Mouse (Mus musculus): Measurements from ENCODE around the gene Serp2. TPM values are rescaled to one million over a fixed set of nuclear protein-coding genes. Genes with fewer than 3 reads are reported as not detected.

The Serp2 gene
- polyA plus RNA-seq, 1 experiment from 2014 or later, result 142 TPM

- Histone ChIP-seq H3K4me1 (replicated peaks) (peaks cover 13% of the 10 kb centered on the region), H3K27me3 (no peaks in the 10 kb centered on the region), H3K27ac (replicated peaks) (no peak overlapping the region), H3K9me3 (no peaks in the 10 kb centered on the region), H3K9ac (no peak overlapping the region), H3K4me3 (no peak overlapping the region), H3K4me2 (no peak overlapping the region), H3K36me3 (peaks cover 3% of the 10 kb centered on the region; the same call in 1 of the 2 replicates)
- no peak for ATAC-seq (ENCODE audit: low read depth)
- WGBS, result 75% methylated on average over 7 of the region's 7 CpGs
Measured at GRCm38 (mm10) chr14:76515620-76516019, 41.1 kb downstream of the Serp2 start.

GRCm38 (mm10) chr14:76514050-76514585, 42.6 kb downstream of the Serp2 start:
- Histone ChIP-seq H3K9ac (peak overlapping the region; percentile 43), H3K4me1 (replicated peaks) (peaks cover 13% of the 10 kb centered on the region), H3K27ac (replicated peaks) (0 out of 2 replicates have a peak overlapping the region, but pooled peaks have one; percentile 18), H3K9me3 (no peaks in the 10 kb centered on the region), H3K4me3 (no peak overlapping the region), H3K4me2 (0 out of 2 replicates have a peak overlapping the region, but pooled peaks have one; percentile 13), H3K36me3 (peaks cover 13% of the 10 kb centered on the region), H3K27me3 (no peaks in the 10 kb centered on the region)
- ATAC-seq (ENCODE audit: low read depth), result no peak
- 50% methylated on average over 6 of the region's 6 CpGs for WGBS

DNA sequence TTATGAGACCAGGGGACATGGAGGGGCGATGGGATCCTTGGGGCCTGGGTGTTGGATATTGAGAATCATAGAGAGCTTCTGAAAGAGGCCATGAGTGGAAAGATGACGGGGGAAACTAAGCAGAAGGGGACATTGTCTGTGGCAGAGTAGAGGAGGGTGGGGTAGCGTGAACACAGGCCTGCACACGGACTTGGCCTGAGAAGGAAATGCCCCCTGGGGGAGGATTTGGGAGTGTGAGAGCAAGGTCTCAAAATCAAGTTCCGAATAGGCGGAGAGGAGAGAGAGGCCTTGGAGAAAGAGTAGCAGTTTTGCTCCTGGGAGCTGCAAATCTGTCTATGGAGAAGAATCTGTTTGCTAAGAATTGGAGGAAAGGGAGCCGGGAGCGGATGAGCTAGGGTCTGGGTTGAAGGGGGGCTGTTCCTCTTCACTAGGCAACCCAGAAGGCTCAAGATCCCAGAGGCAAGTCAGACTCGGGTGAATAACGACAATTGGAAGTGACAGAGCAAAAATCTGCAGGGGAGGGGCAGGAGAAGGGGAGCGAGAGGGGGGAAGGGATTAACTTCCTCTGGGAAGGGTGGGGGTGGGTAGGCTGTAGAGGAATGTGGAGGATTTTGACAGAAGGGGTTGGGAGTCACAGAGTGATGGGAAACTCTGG, 43.2 kb downstream of the Serp2 start:
- Histone ChIP-seq H3K4me3 (no peak overlapping the region), H3K4me1 (replicated peaks) (peaks cover 16% of the 10 kb centered on the region), H3K27me3 (no peaks in the 10 kb centered on the region), H3K9me3 (no peaks in the 10 kb centered on the region), H3K27ac (replicated peaks) (0 out of 2 replicates have a peak overlapping the region, but pooled peaks have one; percentile 47), H3K4me2 (peak overlapping the region; percentile 13; the same call in 1 of the 2 replicates), H3K9ac (peak overlapping the region; percentile 43), H3K36me3 (peaks cover 13% of the 10 kb centered on the region)
- ATAC-seq (ENCODE audit: low read depth), result no peak; the same call in 1 of the 2 replicates
- WGBS, result 24% methylated on average over 11 of the region's 11 CpGs

DNA sequence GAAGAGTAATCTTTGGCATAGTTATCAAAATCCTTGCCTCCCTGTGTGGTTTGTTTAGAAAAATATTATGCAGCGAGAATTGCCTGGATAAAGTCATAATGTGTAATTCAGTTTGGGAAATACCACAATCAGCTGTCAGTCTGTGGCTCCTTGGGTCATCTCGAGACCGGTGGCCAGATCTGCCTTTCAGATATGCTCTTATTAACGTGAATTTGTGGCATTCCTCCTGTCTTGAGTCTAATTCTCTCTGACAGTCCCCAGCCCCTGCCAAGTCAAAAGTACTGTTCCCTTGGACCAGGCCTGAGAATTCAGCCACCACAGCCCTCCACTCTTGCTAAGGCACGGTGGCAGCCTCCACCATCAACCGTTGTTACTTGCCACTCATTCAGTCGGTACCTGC, 44.7 kb downstream of the Serp2 start:
- H3K4me3 ChIP-seq, result no peak overlapping the region
- 90% methylated on average over 7 of the region's 7 CpGs for WGBS

GRCm38 (mm10) chr14:76508701-76509100, 48.0 kb downstream of the Serp2 start:
- Histone ChIP-seq H3K27ac (replicated peaks) (peak overlapping the region; percentile 40; the same call in 1 of the 2 replicates), H3K36me3 (peaks cover 32% of the 10 kb centered on the region), H3K4me1 (replicated peaks) (peaks cover 33% of the 10 kb centered on the region), H3K27me3 (no peaks in the 10 kb centered on the region), H3K4me3 (no peak overlapping the region), H3K4me2 (no peak overlapping the region), H3K9ac (no peak overlapping the region), H3K9me3 (no peaks in the 10 kb centered on the region)
- no peak for ATAC-seq (ENCODE audit: low read depth)
- 77% methylated on average over 10 of the region's 10 CpGs for WGBS

More for the DNA sequence above, 44.7 kb downstream of the Serp2 start:
- H3K27ac ChIP-seq (replicated peaks), result no peak overlapping the region
- H3K4me2 ChIP-seq, result no peak overlapping the region
- no peaks in the 10 kb centered on the region for H3K9me3 ChIP-seq
- ATAC-seq (ENCODE audit: low read depth), result no peak
- peaks cover 25% of the 10 kb centered on the region for H3K36me3 ChIP-seq
- peaks cover 29% of the 10 kb centered on the region for H3K4me1 ChIP-seq (replicated peaks)
- H3K27me3 ChIP-seq, result no peaks in the 10 kb centered on the region
- H3K9ac ChIP-seq, result no peak overlapping the region

GRCm38 (mm10) chr14:76507804-76508500, 48.7 kb downstream of the Serp2 start:
- Histone ChIP-seq H3K27ac (replicated peaks) (peak overlapping the region; percentile 100), H3K9ac (no peak overlapping the region), H3K27me3 (no peaks in the 10 kb centered on the region), H3K4me2 (peak overlapping the region; percentile 98), H3K36me3 (peaks cover 32% of the 10 kb centered on the region), H3K9me3 (no peaks in the 10 kb centered on the region), H3K4me1 (replicated peaks) (peaks cover 30% of the 10 kb centered on the region), H3K4me3 (peak overlapping the region; percentile 87)
- WGBS, result 81% methylated on average over 9 of the region's 9 CpGs
- no peak for ATAC-seq (ENCODE audit: low read depth)

DNA sequence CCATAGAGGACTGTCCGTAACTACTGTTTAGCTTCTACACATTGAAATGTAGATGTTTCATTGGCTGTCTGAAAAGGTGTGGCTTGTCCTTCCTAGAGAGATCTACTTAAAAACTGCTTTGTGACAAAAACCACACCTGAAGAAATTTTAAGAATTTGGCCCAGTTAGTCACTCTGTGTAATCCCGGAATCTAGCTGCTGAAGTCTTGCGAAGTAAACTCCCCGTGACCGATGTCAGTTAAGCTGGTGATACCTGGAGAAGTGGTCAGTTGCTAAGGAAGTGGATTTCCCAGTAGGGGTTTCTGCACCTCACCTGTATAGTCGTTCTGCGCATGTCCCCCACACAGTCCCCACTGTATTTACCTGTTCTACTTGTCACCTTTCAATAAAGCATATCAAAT, 49.3 kb downstream of the Serp2 start:
- H3K9ac ChIP-seq, result peak overlapping the region; percentile 100
- no peaks in the 10 kb centered on the region for H3K27me3 ChIP-seq
- no peaks in the 10 kb centered on the region for H3K9me3 ChIP-seq
- H3K4me3 ChIP-seq, result peak overlapping the region; percentile 87
- peak overlapping the region; percentile 98 for H3K4me2 ChIP-seq
- WGBS, result 88% methylated on average over 7 of the region's 7 CpGs
- peaks cover 32% of the 10 kb centered on the region for H3K36me3 ChIP-seq
- H3K27ac ChIP-seq (replicated peaks), result peak overlapping the region; percentile 100
- no peak for ATAC-seq (ENCODE audit: low read depth)
- H3K4me1 ChIP-seq (replicated peaks), result peaks cover 30% of the 10 kb centered on the region

- WGBS, result 37% methylated on average over 27 of the region's 27 CpGs
- Histone ChIP-seq H3K9me3 (no peaks in the 10 kb centered on the region), H3K36me3 (peaks cover 32% of the 10 kb centered on the region), H3K27me3 (no peaks in the 10 kb centered on the region), H3K27ac (replicated peaks) (peak overlapping the region; percentile 100), H3K4me1 (replicated peaks) (peaks cover 35% of the 10 kb centered on the region), H3K4me2 (peak overlapping the region; percentile 98), H3K9ac (peak overlapping the region; percentile 100), H3K4me3 (peak overlapping the region; percentile 87)
- ATAC-seq (ENCODE audit: low read depth), result no peak
Measured at GRCm38 (mm10) chr14:76506425-76507205, 50.1 kb downstream of the Serp2 start.

DNA sequence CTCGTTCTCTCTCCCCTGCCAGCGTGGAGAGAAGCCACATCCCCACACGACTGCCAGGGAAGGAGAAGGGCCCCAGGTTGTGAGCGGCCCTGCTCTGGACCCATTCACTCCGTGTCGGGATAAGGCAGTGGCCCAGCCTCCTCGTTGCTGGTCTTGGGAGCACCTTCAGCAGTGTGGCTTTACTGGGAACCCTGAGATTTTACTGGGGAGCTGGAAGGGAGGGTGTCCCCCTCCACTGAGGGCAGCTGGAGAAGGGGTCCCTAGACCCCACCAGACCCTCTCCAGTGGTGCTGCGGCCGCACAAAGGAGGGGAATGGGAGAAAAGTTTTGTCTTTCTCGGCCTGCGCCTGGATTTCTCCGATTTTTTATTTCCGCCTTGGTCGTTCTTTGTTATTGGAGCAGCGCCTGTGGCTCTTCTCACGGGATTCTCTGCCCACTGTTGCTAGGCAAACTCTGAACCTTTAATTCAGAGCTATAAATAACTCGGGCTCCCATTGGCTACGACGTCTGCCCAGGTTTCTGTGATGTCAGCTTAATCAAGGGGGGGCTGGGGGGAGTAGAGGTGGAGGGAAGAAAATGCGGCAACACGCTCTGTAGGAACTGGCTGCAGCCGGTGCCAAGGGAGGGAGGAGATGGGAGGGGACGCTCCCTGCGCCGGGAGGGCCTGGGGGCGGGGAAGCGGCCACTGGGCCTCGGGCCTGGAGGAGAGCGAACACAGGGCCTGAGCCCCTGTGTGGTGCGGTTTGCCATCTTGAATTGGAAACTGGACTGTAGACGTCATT, 51.1 kb downstream of the Serp2 start:
- Histone ChIP-seq H3K4me3 (peak overlapping the region; percentile 87), H3K4me2 (peak overlapping the region; percentile 98), H3K4me1 (replicated peaks) (peaks cover 41% of the 10 kb centered on the region), H3K9ac (peak overlapping the region; percentile 100), H3K27ac (replicated peaks) (peak overlapping the region; percentile 100), H3K27me3 (no peaks in the 10 kb centered on the region), H3K9me3 (no peaks in the 10 kb centered on the region), H3K36me3 (peaks cover 30% of the 10 kb centered on the region)
- under 1% methylated on average over 31 of the region's 31 CpGs for WGBS
- ATAC-seq (ENCODE audit: low read depth), result peak; percentile 78

DNA sequence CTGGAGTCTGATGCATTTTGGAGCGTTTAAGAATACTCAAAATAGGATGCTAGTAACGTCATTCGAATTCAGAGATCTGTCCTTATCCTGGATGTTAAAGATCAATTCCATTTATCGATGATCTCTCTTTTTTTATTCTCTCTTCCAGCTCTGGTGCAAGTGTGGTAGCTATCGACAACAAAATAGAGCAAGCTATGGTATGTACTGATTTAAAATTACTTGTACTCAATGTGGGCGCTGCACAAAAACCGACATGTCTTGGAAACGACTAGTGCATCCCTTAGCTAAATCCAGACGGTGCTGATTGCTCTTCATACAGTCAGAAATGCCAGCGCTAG, 51.6 kb downstream of the Serp2 start:
- Histone ChIP-seq H3K4me2 (peak overlapping the region; percentile 98), H3K4me3 (peak overlapping the region; percentile 87), H3K36me3 (peaks cover 24% of the 10 kb centered on the region), H3K9ac (peak overlapping the region; percentile 100), H3K27me3 (no peaks in the 10 kb centered on the region), H3K9me3 (no peaks in the 10 kb centered on the region), H3K27ac (replicated peaks) (peak overlapping the region; percentile 100), H3K4me1 (replicated peaks) (peaks cover 47% of the 10 kb centered on the region)
- ATAC-seq (ENCODE audit: low read depth), result no peak
- WGBS, result 1% methylated on average over 10 of the region's 10 CpGs

DNA sequence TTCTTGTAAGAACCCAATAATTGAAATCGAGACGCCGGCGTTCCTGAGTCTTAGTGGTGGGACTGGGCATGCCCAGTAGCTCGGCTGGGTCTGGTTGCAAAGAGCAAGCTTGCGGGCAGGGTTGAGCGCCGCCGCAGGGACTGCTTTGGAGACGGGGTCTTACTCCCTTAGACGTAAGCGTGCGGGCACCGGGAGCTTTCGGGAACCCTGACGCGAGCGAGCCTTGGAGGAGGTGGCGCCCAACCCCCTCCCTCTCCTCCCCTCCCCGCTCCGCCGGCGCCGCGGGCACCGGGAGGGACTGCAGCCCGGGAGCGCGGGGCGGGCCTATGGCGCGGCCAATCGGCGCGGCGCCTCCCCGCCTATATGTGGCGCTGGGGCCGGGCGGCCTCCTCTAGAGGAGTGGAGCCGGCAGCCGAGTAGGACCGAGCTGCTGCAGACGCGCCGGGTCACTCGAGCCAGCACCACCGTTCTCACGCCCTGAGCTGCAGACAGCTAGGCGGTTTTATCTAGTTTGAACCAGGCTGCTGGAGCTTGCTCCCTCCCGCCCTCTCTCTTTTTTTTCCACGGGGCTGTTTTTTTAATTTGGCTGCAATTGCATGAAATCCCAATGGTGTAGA, 52.5 kb downstream of the Serp2 start:
- Histone ChIP-seq H3K4me1 (replicated peaks) (peaks cover 51% of the 10 kb centered on the region), H3K4me2 (peak overlapping the region; percentile 98), H3K9me3 (no peaks in the 10 kb centered on the region), H3K27ac (replicated peaks) (peak overlapping the region; percentile 100), H3K9ac (peak overlapping the region; percentile 100), H3K27me3 (no peaks in the 10 kb centered on the region), H3K36me3 (peaks cover 19% of the 10 kb centered on the region), H3K4me3 (peak overlapping the region; percentile 87)
- under 1% methylated on average over 40 of the region's 52 CpGs for WGBS
- peak; percentile 95 for ATAC-seq (ENCODE audit: low read depth)

All from neural tube, embryonic 13.5 days (tissue).